Mouse (Mus musculus): ENCODE data around the gene Trub1. TPM values are rescaled to one million over a fixed set of nuclear protein-coding genes. Genes with fewer than 3 reads are reported as not detected.

Trub1 gene
- polyA plus RNA-seq, 1 experiment, result 2.7 TPM

GRCm38 (mm10) chr19:57413918-57414317 lies 38.8 kb upstream of the Trub1 start:
- DNase-seq (ENCODE audit: low read depth in 1 of 2, low spot score in 2 of 2), result no peak
- Histone ChIP-seq H3K4me1 (ENCODE audit: control insufficient read depth, insufficient read depth, insufficient read length) (peaks cover 11% of the 10 kb centered on the region), H3K36me3 (ENCODE audit: control insufficient read depth, insufficient read depth, low read length) (no peaks in the 10 kb centered on the region), H3K27ac (ENCODE audit: insufficient read depth, low read length) (no peak overlapping the region), H3K27me3 (ENCODE audit: control insufficient read depth, insufficient read depth, low read length) (no peaks in the 10 kb centered on the region), H3K4me3 (ENCODE audit: extremely low read depth, insufficient read depth, insufficient read length) (no peak overlapping the region)
- TF ChIP-seq POLR2A (IDR thresholded peaks at IDR 0.05; ENCODE audit: low read depth, low read length) (no peak), CTCF (IDR thresholded peaks at IDR 0.05; ENCODE audit: extremely low read depth, insufficient read depth, insufficient read length, insufficient replicate concordance) (no peak)
- WGBS, result 86% methylated on average over 6 of the region's 6 CpGs

- H3K4me1 ChIP-seq (ENCODE audit: control insufficient read depth, insufficient read depth, insufficient read length), result peaks cover 11% of the 10 kb centered on the region
- WGBS, result 91% methylated on average over 8 of the region's 8 CpGs
- no peaks in the 10 kb centered on the region for H3K27me3 ChIP-seq (ENCODE audit: control insufficient read depth, insufficient read depth, low read length)
- H3K27ac ChIP-seq (ENCODE audit: insufficient read depth, low read length), result no peak overlapping the region
- TF ChIP-seq POLR2A (IDR thresholded peaks at IDR 0.05; ENCODE audit: low read depth, low read length) (no peak), CTCF (IDR thresholded peaks at IDR 0.05; ENCODE audit: extremely low read depth, insufficient read depth, insufficient read length, insufficient replicate concordance) (no peak)
- DNase-seq (ENCODE audit: low read depth in 1 of 2, low spot score in 2 of 2), result no peak
- no peaks in the 10 kb centered on the region for H3K36me3 ChIP-seq (ENCODE audit: control insufficient read depth, insufficient read depth, low read length)
- H3K4me3 ChIP-seq (ENCODE audit: extremely low read depth, insufficient read depth, insufficient read length), result no peak overlapping the region
Measured at GRCm38 (mm10) chr19:57415031-57415807, 37.5 kb upstream of the Trub1 start.

GRCm38 (mm10) chr19:57417800-57418580 lies 34.7 kb upstream of the Trub1 start:
- DNase-seq (ENCODE audit: low read depth in 1 of 2, low spot score in 2 of 2), result no peak
- H3K4me1 ChIP-seq (ENCODE audit: control insufficient read depth, insufficient read depth, insufficient read length), result peaks cover under 1% of the 10 kb centered on the region; the same call in 1 of the 2 replicates
- H3K4me3 ChIP-seq (ENCODE audit: extremely low read depth, insufficient read depth, insufficient read length), result no peak overlapping the region

GRCm38 (mm10) chr19:57423402-57423801 lies 29.3 kb upstream of the Trub1 start:
- Histone ChIP-seq H3K27me3 (ENCODE audit: control insufficient read depth, insufficient read depth, low read length) (no peaks in the 10 kb centered on the region), H3K27ac (ENCODE audit: insufficient read depth, low read length) (no peak overlapping the region), H3K4me3 (ENCODE audit: extremely low read depth, insufficient read depth, insufficient read length) (no peak overlapping the region), H3K36me3 (ENCODE audit: control insufficient read depth, insufficient read depth, low read length) (no peaks in the 10 kb centered on the region), H3K4me1 (ENCODE audit: control insufficient read depth, insufficient read depth, insufficient read length) (no peaks in the 10 kb centered on the region)
- no peak for DNase-seq (ENCODE audit: low read depth in 1 of 2, low spot score in 2 of 2)
- WGBS, result 77% methylated on average over 3 of the region's 3 CpGs
- TF ChIP-seq CTCF (IDR thresholded peaks at IDR 0.05; ENCODE audit: extremely low read depth, insufficient read depth, insufficient read length, insufficient replicate concordance) (no peak), POLR2A (IDR thresholded peaks at IDR 0.05; ENCODE audit: low read depth, low read length) (no peak)

More at GRCm38 (mm10) chr19:57417800-57418580, 34.7 kb upstream of the Trub1 start:
- 53% methylated on average over 17 of the region's 17 CpGs for WGBS
- TF ChIP-seq POLR2A (IDR thresholded peaks at IDR 0.05; ENCODE audit: low read depth, low read length) (no peak), CTCF (IDR thresholded peaks at IDR 0.05; ENCODE audit: extremely low read depth, insufficient read depth, insufficient read length, insufficient replicate concordance) (no peak)
- no peaks in the 10 kb centered on the region for H3K27me3 ChIP-seq (ENCODE audit: control insufficient read depth, insufficient read depth, low read length)
- no peak overlapping the region for H3K27ac ChIP-seq (ENCODE audit: insufficient read depth, low read length)
- H3K36me3 ChIP-seq (ENCODE audit: control insufficient read depth, insufficient read depth, low read length), result no peaks in the 10 kb centered on the region

GRCm38 (mm10) chr19:57425296-57425695 lies 27.4 kb upstream of the Trub1 start:
- Histone ChIP-seq H3K4me1 (ENCODE audit: control insufficient read depth, insufficient read depth, insufficient read length) (no peaks in the 10 kb centered on the region), H3K4me3 (ENCODE audit: extremely low read depth, insufficient read depth, insufficient read length) (no peak overlapping the region)
- 96% methylated on average over 15 of the region's 15 CpGs for WGBS

GRCm38 (mm10) chr19:57426841-57427240 lies 25.9 kb upstream of the Trub1 start:
- Histone ChIP-seq H3K27me3 (ENCODE audit: control insufficient read depth, insufficient read depth, low read length) (no peaks in the 10 kb centered on the region), H3K4me1 (ENCODE audit: control insufficient read depth, insufficient read depth, insufficient read length) (no peaks in the 10 kb centered on the region), H3K36me3 (ENCODE audit: control insufficient read depth, insufficient read depth, low read length) (no peaks in the 10 kb centered on the region), H3K4me3 (ENCODE audit: extremely low read depth, insufficient read depth, insufficient read length) (no peak overlapping the region), H3K27ac (ENCODE audit: insufficient read depth, low read length) (no peak overlapping the region)
- TF ChIP-seq POLR2A (IDR thresholded peaks at IDR 0.05; ENCODE audit: low read depth, low read length) (no peak), CTCF (IDR thresholded peaks at IDR 0.05; ENCODE audit: extremely low read depth, insufficient read depth, insufficient read length, insufficient replicate concordance) (no peak)
- 95% methylated on average over 8 of the region's 8 CpGs for WGBS
- DNase-seq (ENCODE audit: low read depth in 1 of 2, low spot score in 2 of 2), result no peak

More at GRCm38 (mm10) chr19:57425296-57425695, 27.4 kb upstream of the Trub1 start:
- Histone ChIP-seq H3K27ac (ENCODE audit: insufficient read depth, low read length) (no peak overlapping the region), H3K36me3 (ENCODE audit: control insufficient read depth, insufficient read depth, low read length) (no peaks in the 10 kb centered on the region), H3K27me3 (ENCODE audit: control insufficient read depth, insufficient read depth, low read length) (no peaks in the 10 kb centered on the region)
- TF ChIP-seq POLR2A (IDR thresholded peaks at IDR 0.05; ENCODE audit: low read depth, low read length) (no peak), CTCF (IDR thresholded peaks at IDR 0.05; ENCODE audit: extremely low read depth, insufficient read depth, insufficient read length, insufficient replicate concordance) (no peak)
- no peak for DNase-seq (ENCODE audit: low read depth in 1 of 2, low spot score in 2 of 2)
